Mouse (Mus musculus) CH12.LX (cell line): ENCODE results near the gene Egfl8. TPM values are rescaled to one million over a fixed set of nuclear protein-coding genes. Genes with fewer than 3 reads are reported as not detected.

Experiments
- DNase-seq: peaks from one replicate; pipeline ENCODE4 v3.0.0-alpha.2; 2013; ENCODE audit errors: extremely low read depth
- H3K27ac ChIP-seq: 2 replicates; pipeline ENCODE4 v1.5.1; 2012; ENCODE audit warnings: low read depth, mild to moderate bottlenecking, control low read depth, moderate library complexity; ENCODE audit not compliant: insufficient read depth
- H3K27me3 ChIP-seq: replicated peaks from 2 replicates; pipeline ENCODE3; 2012; ENCODE audit warnings: inconsistent platforms
- H3K36me3 ChIP-seq, 2 experiments: replicated peaks in 1 of 2; 2 replicates each; pipeline versions ENCODE3 to v1.6.1; 2012; ENCODE audit warnings: inconsistent platforms in 1 of 2, low read length in 1 of 2, mild to moderate bottlenecking in 1 of 2, mixed read lengths in 1 of 2, moderate library complexity in 1 of 2; ENCODE audit not compliant: control insufficient read depth in 1 of 2, insufficient read depth in 1 of 2
- H3K4me1 ChIP-seq, 2 experiments: 2 replicates each; pipeline ENCODE4 v1.6.1; 2012; ENCODE audit warnings: inconsistent platforms in 1 of 2, moderate library complexity in 1 of 2; ENCODE audit not compliant: insufficient read depth in 2 of 2, control insufficient read depth in 1 of 2
- H3K4me2 ChIP-seq: 2 replicates; pipeline ENCODE4 v1.6.1; 2012; ENCODE audit warnings: low read depth, mild to moderate bottlenecking, control low read depth; ENCODE audit not compliant: poor library complexity, insufficient read depth, severe bottlenecking
- H3K4me3 ChIP-seq, 3 experiments: fragments of 150-350 bp in 1 of 3; sonication (generic) in 1 of 3; replicated peaks in 1 of 3; 2 replicates each; pipeline versions ENCODE3 to v1.5.1; 2011 to 2012; ENCODE audit warnings: low read depth in 2 of 3, low read length in 2 of 3, mild to moderate bottlenecking in 2 of 3, moderate library complexity in 2 of 3, control low read depth in 1 of 3, improper control_type of control experiment in 1 of 3, inconsistent platforms in 1 of 3, mixed read lengths in 1 of 3; ENCODE audit not compliant: poor library complexity in 1 of 3
- H3K79me2 ChIP-seq: replicated peaks from 2 replicates; pipeline ENCODE4 v1.6.1; 2012; ENCODE audit warnings: mild to moderate bottlenecking, moderate library complexity; ENCODE audit not compliant: control insufficient read depth, poor library complexity, insufficient read depth, severe bottlenecking; ENCODE audit errors: extremely low read depth
- H3K9ac ChIP-seq: 2 replicates; pipeline ENCODE4 v1.6.1; 2012; ENCODE audit warnings: low read depth, mild to moderate bottlenecking, control low read depth, moderate library complexity; ENCODE audit not compliant: insufficient read depth
- H3K9me3 ChIP-seq: replicated peaks from 2 replicates; pipeline ENCODE3; 2012; ENCODE audit warnings: low read length, inconsistent platforms, mixed read lengths
- CHD1 ChIP-seq: IDR thresholded peaks from 2 replicates; pipeline ENCODE4 v1.6.1; 2012; ENCODE audit warnings: low read depth, low read length, improper control_type of control experiment, inconsistent platforms
- CTCF ChIP-seq, 2 experiments: IDR thresholded peaks in 1 of 2; conservative IDR thresholded peaks in 1 of 2; 2 replicates each; pipeline ENCODE4 v1.5.1; 2011 to 2012; ENCODE audit warnings: low read depth in 2 of 2, low read length in 2 of 2, improper control_type of control experiment in 1 of 2, inconsistent platforms in 1 of 2, mild to moderate bottlenecking in 1 of 2, moderate library complexity in 1 of 2
- E2F4 ChIP-seq: IDR thresholded peaks from 2 replicates; pipeline ENCODE4 v1.6.1; 2011; ENCODE audit warnings: low read depth, low read length, improper control_type of control experiment; ENCODE audit not compliant: insufficient replicate concordance
- EP300 ChIP-seq: IDR thresholded peaks from 2 replicates; pipeline ENCODE4 v1.6.1; 2011; ENCODE audit warnings: low read length, improper control_type of control experiment
- HCFC1 ChIP-seq: IDR thresholded peaks from 2 replicates; pipeline ENCODE4 v1.6.1; 2012; ENCODE audit warnings: low read depth, mild to moderate bottlenecking, inconsistent platforms, low read length, improper control_type of control experiment
- JUN ChIP-seq: IDR thresholded peaks from 2 replicates; pipeline ENCODE4 v1.6.1; 2011; ENCODE audit warnings: low read depth, mild to moderate bottlenecking, low read length, improper control_type of control experiment, moderate library complexity; ENCODE audit not compliant: insufficient read depth
- JUND ChIP-seq: conservative IDR thresholded peaks from 2 replicates; pipeline ENCODE4 v1.6.1; 2011; ENCODE audit warnings: low read depth, low read length, improper control_type of control experiment
- KAT2A ChIP-seq: IDR thresholded peaks from 2 replicates; pipeline ENCODE4 v1.6.1; 2012; ENCODE audit warnings: low read length, improper control_type of control experiment, inconsistent platforms; ENCODE audit not compliant: insufficient replicate concordance
- MAFK ChIP-seq: IDR thresholded peaks from 2 replicates; pipeline ENCODE4 v1.6.1; 2011; ENCODE audit warnings: low read length, improper control_type of control experiment; ENCODE audit not compliant: insufficient replicate concordance
- MAX ChIP-seq: IDR thresholded peaks from 2 replicates; pipeline ENCODE4 v1.6.1; 2011; ENCODE audit warnings: low read length, improper control_type of control experiment
- MYC ChIP-seq: IDR thresholded peaks from 2 replicates; pipeline ENCODE4 v1.6.1; 2011; ENCODE audit warnings: low read depth, mild to moderate bottlenecking, improper control_type of control experiment, low read length
- NELFE ChIP-seq: IDR thresholded peaks from 2 replicates; pipeline ENCODE4 v1.6.1; 2011; ENCODE audit warnings: low read depth, low read length, improper control_type of control experiment
- NRF1 ChIP-seq: IDR thresholded peaks from 2 replicates; pipeline ENCODE4 v1.6.1; 2014; ENCODE audit warnings: low read depth, mild to moderate bottlenecking, inconsistent platforms, low read length, improper control_type of control experiment, moderate library complexity
- POLR2A ChIP-seq: IDR thresholded peaks from 2 replicates; pipeline ENCODE4 v1.6.1; 2011; ENCODE audit warnings: low read depth, mild to moderate bottlenecking, improper control_type of control experiment, low read length
- RAD21 ChIP-seq: IDR thresholded peaks from 2 replicates; pipeline ENCODE4 v1.6.1; 2011; ENCODE audit warnings: low read depth, mild to moderate bottlenecking, low read length, improper control_type of control experiment, moderate library complexity
- SIN3A ChIP-seq: IDR thresholded peaks from 2 replicates; pipeline ENCODE4 v1.6.1; 2012; ENCODE audit warnings: low read length, improper control_type of control experiment, inconsistent platforms
- TCF12 ChIP-seq: IDR thresholded peaks from 2 replicates; pipeline ENCODE4 v1.6.1; 2014; ENCODE audit warnings: low read depth, mild to moderate bottlenecking, inconsistent platforms, low read length, improper control_type of control experiment
- UBTF ChIP-seq: IDR thresholded peaks from 2 replicates; pipeline ENCODE4 v1.6.1; 2012; ENCODE audit warnings: low read depth, mild to moderate bottlenecking, inconsistent platforms, low read length, improper control_type of control experiment, moderate library complexity
- USF1 ChIP-seq: IDR thresholded peaks from 2 replicates; pipeline ENCODE4 v1.6.1; 2014; ENCODE audit warnings: low read depth, mild to moderate bottlenecking, inconsistent platforms, low read length, improper control_type of control experiment
- ZKSCAN1 ChIP-seq: IDR thresholded peaks from 2 replicates; pipeline ENCODE4 v1.6.1; 2012; ENCODE audit warnings: low read depth, inconsistent platforms, low read length, improper control_type of control experiment, borderline replicate concordance
- dilution Hi-C: fragments of 300-500 bp; cut with MboI; formaldehyde crosslinking; loops from 2 replicates; pipeline ENCODE4 v1.14.3; 2020; ENCODE audit warnings: low sequenced_read_pairs; ENCODE audit not compliant: extremely low pct_unique_long_range_greater_than_20kb, extremely low pct_ligation_motif_present
- in situ Hi-C: fragments of 300-500 bp; cut with MboI; formaldehyde crosslinking; loops from 3 replicates; pipeline ENCODE4 v1.14.3; 2019; ENCODE audit warnings: low sequenced_read_pairs, low pct_ligation_motif_present, low pct_unique_long_range_greater_than_20kb, mixed read lengths
- polyA plus RNA-seq: library from polyadenylated mRNA; unstranded; fragments of >175 nt; gene quantifications from 2 replicates; pipeline ENCODE4 v1.2.1, GENCODE M21; 2012; ENCODE audit warnings: low read depth; ENCODE audit not compliant: insufficient read length
- total RNA-seq, 2 experiments: library from RNA; depleted of rRNA; stranded (reverse); fragments of 300-350 nt in 1 of 2; fragments of >200 nt in 1 of 2; gene quantifications; 2 replicates each; pipeline ENCODE4 v1.2.3; 2012 to 2014

Egfl8 gene
- total and polyA plus RNA-seq, 3 experiments = not detected

DNA sequence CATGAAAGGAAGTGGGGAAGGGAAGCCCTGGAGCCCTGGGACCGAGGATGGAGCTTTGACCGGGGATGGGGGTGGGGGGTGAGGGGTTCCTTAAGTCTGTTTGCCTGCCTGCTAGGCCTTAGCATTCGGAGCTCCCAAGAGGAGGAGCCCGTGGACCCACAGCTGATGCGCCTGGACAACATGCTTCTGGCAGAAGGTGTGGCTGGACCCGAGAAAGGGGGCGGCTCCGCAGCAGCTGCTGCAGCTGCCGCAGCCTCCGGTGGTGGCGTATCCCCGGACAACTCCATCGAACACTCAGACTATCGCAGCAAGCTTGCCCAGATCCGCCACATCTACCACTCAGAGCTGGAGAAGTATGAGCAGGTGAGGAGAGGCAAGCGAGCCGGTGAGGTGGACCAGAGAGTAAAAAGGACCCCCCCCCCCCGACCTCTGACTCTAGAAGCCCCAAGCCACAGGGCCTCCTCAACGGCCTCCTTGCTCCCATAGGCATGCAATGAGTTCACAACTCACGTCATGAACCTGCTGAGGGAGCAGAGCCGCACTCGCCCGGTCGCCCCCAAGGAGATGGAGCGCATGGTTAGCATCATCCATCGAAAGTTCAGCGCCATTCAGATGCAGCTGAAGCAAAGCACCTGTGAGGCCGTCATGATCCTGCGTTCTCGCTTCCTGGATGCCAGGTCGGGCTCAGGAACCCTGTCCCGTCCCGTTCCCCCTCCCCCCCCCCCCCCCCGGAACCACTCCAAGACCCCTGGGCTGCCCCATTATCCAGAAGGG, 21.8 kb downstream of the Egfl8 start:
- Histone ChIP-seq H3K79me2 (no peaks in the 10 kb centered on the region; the same call in 1 of the 2 replicates), H3K4me1 (peaks cover 8 to 40% of the 10 kb centered on the region in 2 experiments; a peak in 2 of 4 replicates), H3K36me3 (peaks cover 16 to 39% of the 10 kb centered on the region in 2 experiments), H3K27me3 (no peaks in the 10 kb centered on the region), H3K4me3 (no peak overlapping the region), H3K4me2 (no peak overlapping the region), H3K9me3 (no peaks in the 10 kb centered on the region), H3K27ac (no peak overlapping the region)
- DNase-seq = no peak
- in situ Hi-C loops = no loop called here
- dilution Hi-C loops = no loop called here
- no peak for TF ChIP-seq UBTF
- TF ChIP-seq NRF1 = no peak
- no peak for TF ChIP-seq USF1
- TF ChIP-seq CTCF (conservative IDR thresholded peaks at IDR 0.05 in 1 of 2, IDR thresholded peaks at IDR 0.05 in 1 of 2; ENCODE audit: low read depth in 2 of 2, low read length in 2 of 2) = no peak
- no peak for TF ChIP-seq CHD1
- TF ChIP-seq MAX = no peak
- TF ChIP-seq POLR2A = no peak
- no peak for TF ChIP-seq JUND
- no peak for TF ChIP-seq NELFE
- TF ChIP-seq HCFC1 = no peak
- no peak for TF ChIP-seq ZKSCAN1
- no peak for TF ChIP-seq RAD21
- TF ChIP-seq MYC = no peak
- TF ChIP-seq E2F4 = no peak
- TF ChIP-seq EP300 = no peak
- TF ChIP-seq KAT2A = no peak
- TF ChIP-seq TCF12 = no peak
- TF ChIP-seq SIN3A = no peak
- TF ChIP-seq, all 38 proteins: peak for 0
- H3K9ac ChIP-seq = no peak overlapping the region

DNA sequence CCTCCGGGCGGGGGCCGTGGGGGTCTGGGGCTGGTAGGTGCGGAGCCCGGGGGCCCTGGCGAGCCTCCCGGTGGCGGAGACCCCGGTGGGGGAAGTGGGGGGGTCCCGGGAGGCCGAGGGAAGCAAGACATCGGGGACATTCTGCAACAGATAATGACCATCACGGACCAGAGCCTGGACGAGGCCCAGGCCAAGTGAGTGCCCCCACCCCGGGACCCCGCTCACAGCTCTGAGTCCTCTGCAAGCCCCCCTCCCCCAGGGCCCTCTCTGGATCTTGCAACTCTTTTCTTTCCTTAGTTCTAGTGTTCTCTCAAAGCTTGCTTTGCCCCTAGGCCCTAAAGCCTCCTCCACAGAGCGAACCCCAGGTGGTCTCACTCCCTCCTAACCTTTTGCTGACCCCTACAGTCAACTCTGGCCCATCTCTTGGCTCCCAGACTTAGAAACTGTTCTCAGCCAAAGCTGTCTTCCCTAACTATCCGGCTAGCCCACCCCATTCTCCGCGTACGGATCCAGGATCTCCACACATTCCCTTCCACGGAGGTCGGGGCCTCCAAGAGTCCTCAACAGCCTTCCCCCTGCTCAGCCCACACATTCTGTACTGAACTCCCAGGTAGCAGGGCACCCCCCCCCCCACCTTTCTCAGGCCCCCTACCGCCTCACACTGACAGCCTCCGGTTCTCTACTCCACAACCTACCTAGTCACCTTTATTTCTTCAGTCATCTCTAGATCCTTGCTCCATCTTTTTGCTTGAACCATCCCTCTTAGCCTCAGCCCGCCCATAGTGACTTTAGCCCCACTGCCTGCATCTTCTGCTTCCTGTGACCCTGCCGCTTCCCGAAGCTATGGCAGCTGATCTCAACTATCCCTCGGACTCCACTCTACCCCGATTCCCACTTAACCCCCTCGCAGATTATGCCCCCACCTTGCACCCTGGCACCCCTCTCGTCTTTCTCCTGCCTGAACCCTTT, 22.9 kb downstream of the Egfl8 start:
- Histone ChIP-seq H3K4me2 (peak overlapping the region; percentile 65), H3K4me1 (peaks cover 8 to 46% of the 10 kb centered on the region in 2 experiments; a peak in 2 of 4 replicates), H3K79me2 (no peaks in the 10 kb centered on the region; the same call in 1 of the 2 replicates), H3K4me3 (peak overlapping the region; percentile 40 to 82 (median 63)), H3K36me3 (peaks cover 16 to 36% of the 10 kb centered on the region in 2 experiments), H3K9ac (peak overlapping the region; percentile 95), H3K27ac (no peak overlapping the region), H3K9me3 (no peaks in the 10 kb centered on the region), H3K27me3 (no peaks in the 10 kb centered on the region)
- in situ Hi-C loops (no loop called here), dilution Hi-C loops (no loop called here)
- no peak for DNase-seq
- no peak for TF ChIP-seq NELFE
- TF ChIP-seq E2F4 = no peak
- no peak for TF ChIP-seq CTCF (conservative IDR thresholded peaks at IDR 0.05 in 1 of 2, IDR thresholded peaks at IDR 0.05 in 1 of 2; ENCODE audit: low read depth in 2 of 2, low read length in 2 of 2)
- no peak for TF ChIP-seq MAFK
- peak; percentile 57; the same call in 1 of the 2 replicates for TF ChIP-seq SIN3A
- no peak for TF ChIP-seq JUN
